ENCODE assay signal across 9 mouse cellular contexts in genomic region chr5:52617711-52618347, GRCm38 (mm10). TPM values are rescaled to one million over a fixed set of nuclear protein-coding genes. Genes with fewer than 3 reads are reported as not detected.
DNase-seq lines count a peak whose midpoint lies in the region; ATAC-seq and TF ChIP-seq lines count a peak whose summit lies in the region.
"Had no signal": no experiment of that assay in that cellular context is flagged by ENCODE, and none has a peak within 500 bp of the region (broad histone marks: within the 10 kb centered on the region; RNA-seq: fewer than 3 reads in every experiment).

No protein-coding gene starts in this region.

- no peak overlapping the region for H3ac ChIP-seq in C2C12 (ENCODE audit: control insufficient read depth, insufficient read length, low read depth)

- intact Hi-C loops in heart, postnatal 14 days (cut with DNase I): no loop called here
- intact Hi-C loops in left cerebral cortex, postnatal 14 days (cut with DNase I): loop anchor here (5.0 kb wide), 1 partner anchor 51 kb away; the partner anchor contains the start of gene Lgi2

- DNase-seq in heart, embryonic 10.5 days (ENCODE audit: low spot score): no peak
- no peak for DNase-seq in heart, postnatal 14 days
- DNase-seq in forebrain, embryonic 14.5 days (ENCODE audit: low spot score): no peak
- no peak for DNase-seq in urinary bladder, postnatal 25 days (ENCODE audit: low spot score)
- no peak for DNase-seq in cerebellum, adult 8-10 months
- DNase-seq in left cerebral cortex, postnatal 14 days (ENCODE audit: low spot score in 2 of 2): no peak

- WGBS in heart, embryonic 10.5 days: 23% methylated on average over 9 of the region's 9 CpGs
- WGBS in forebrain, embryonic 14.5 days: 36% methylated on average over 9 of the region's 9 CpGs
- WGBS in liver, embryonic 15.5 days (ENCODE audit: insufficient replicate concordance): 49% methylated on average over 9 of the region's 9 CpGs

- H3K79me2 ChIP-seq in C2C12 (ENCODE audit: control insufficient read depth, insufficient read depth): no peaks in the 10 kb centered on the region

- no peaks in the 10 kb centered on the region for H3K9me3 ChIP-seq in heart, embryonic 10.5 days
- H3K9me3 ChIP-seq in forebrain, embryonic 14.5 days (replicated peaks; ENCODE audit: control insufficient read depth, low read length): no peaks in the 10 kb centered on the region
- H3K9me3 ChIP-seq in liver, embryonic 15.5 days (replicated peaks): no peaks in the 10 kb centered on the region

- H3K4me2 ChIP-seq in forebrain, embryonic 14.5 days (ENCODE audit: low read length): peak overlapping the region; percentile 75
- 0 out of 2 replicates have a peak overlapping the region, but pooled peaks have one; percentile 55 for H3K4me2 ChIP-seq in liver, embryonic 15.5 days

- no peaks in the 10 kb centered on the region for H3K36me3 ChIP-seq in heart, embryonic 10.5 days
- H3K36me3 ChIP-seq in C2C12 (ENCODE audit: control insufficient read depth, insufficient read depth): no peaks in the 10 kb centered on the region
- H3K36me3 ChIP-seq in forebrain, embryonic 14.5 days (ENCODE audit: control insufficient read depth, insufficient read depth, low read length): no peaks in the 10 kb centered on the region
- H3K36me3 ChIP-seq in liver, embryonic 15.5 days (replicated peaks): no peaks in the 10 kb centered on the region

- peak overlapping the region; percentile 86 for H3K27ac ChIP-seq in heart, embryonic 10.5 days
- peak overlapping the region; percentile 72; the same call in 1 of the 2 replicates for H3K27ac ChIP-seq in forebrain, embryonic 14.5 days (ENCODE audit: low read depth, low read length)
- H3K27ac ChIP-seq in liver, embryonic 15.5 days (replicated peaks): no peak overlapping the region

- no peaks in the 10 kb centered on the region for H3K27me3 ChIP-seq in heart, embryonic 10.5 days (ENCODE audit: insufficient read depth, poor library complexity, severe bottlenecking)
- H3K27me3 ChIP-seq in C2C12 (ENCODE audit: control insufficient read depth, insufficient read depth, insufficient read length): no peaks in the 10 kb centered on the region
- no peaks in the 10 kb centered on the region for H3K27me3 ChIP-seq in forebrain, embryonic 14.5 days (replicated peaks; ENCODE audit: control insufficient read depth, insufficient read depth, low read length)
- H3K27me3 ChIP-seq in liver, embryonic 15.5 days: peaks cover 18% of the 10 kb centered on the region

- peak overlapping the region; percentile 44 for H3K9ac ChIP-seq in forebrain, embryonic 14.5 days (ENCODE audit: low read length)
- no peak overlapping the region for H3K9ac ChIP-seq in liver, embryonic 15.5 days

- peak overlapping the region; percentile 51 for H3K4me3 ChIP-seq in heart, embryonic 10.5 days
- no peak overlapping the region for H3K4me3 ChIP-seq in C2C12 (ENCODE audit: insufficient read depth, poor library complexity, severe bottlenecking)
- peak overlapping the region; percentile 37 for H3K4me3 ChIP-seq in forebrain, embryonic 14.5 days (ENCODE audit: low read depth, low read length)
- no peak overlapping the region for H3K4me3 ChIP-seq in liver, embryonic 15.5 days (replicated peaks)

- ATAC-seq in forebrain, embryonic 14.5 days: peak; percentile 36
- ATAC-seq in liver, embryonic 15.5 days (ENCODE audit: insufficient read depth): no peak

- H3K79me3 ChIP-seq in C2C12 (ENCODE audit: low read depth): no peaks in the 10 kb centered on the region

- H3K4me1 ChIP-seq in heart, embryonic 10.5 days: peaks cover 46% of the 10 kb centered on the region
- peaks cover 12% of the 10 kb centered on the region for H3K4me1 ChIP-seq in forebrain, embryonic 14.5 days (ENCODE audit: control insufficient read depth, insufficient read depth, low read length)
- peaks cover 7% of the 10 kb centered on the region for H3K4me1 ChIP-seq in liver, embryonic 15.5 days (replicated peaks)

- no peak for TF ChIP-seq CTCF in C2C12 (IDR thresholded peaks at IDR 0.05; ENCODE audit: control insufficient read depth, insufficient read depth, insufficient read length)

TF ChIP-seq in C2C12, 6 proteins besides CTCF, POLR2A, EP300 and RAD21:
- TF ChIP-seq FOSL1 (IDR thresholded peaks at IDR 0.05; ENCODE audit: insufficient read depth, low read length, poor library complexity, severe bottlenecking) (no peak), CEBPB (IDR thresholded peaks at IDR 0.05; ENCODE audit: low read depth) (no peak), MAX (IDR thresholded peaks at IDR 0.05) (no peak), MYOD1 (IDR thresholded peaks at IDR 0.05; ENCODE audit: control insufficient read depth, insufficient read length, low read depth) (peak; percentile 75)

RNA-seq across cellular contexts. Expression of gene Lgi2, which starts 51.6 kb away (rescaled TPM):
- polyA plus RNA-seq in heart, embryonic 10.5 days (2016; fragmentation: Nextera tagmentation; extraction: Ambion mirVana): 3.6 and 4.2 TPM in 2 replicates
- total RNA-seq in heart, postnatal 14 days (2021): 1 to 10 TPM in 1 of 2 experiments, under 1 TPM in 1; 0.93 to 1.0 TPM
- polyA plus RNA-seq in C2C12 (2012; fragmentation: generic; extraction: Trizol): 0.01 TPM
- polyA plus RNA-seq in forebrain, embryonic 14.5 days (2014; fragmentation: Nextera tagmentation; extraction: Ambion mirVana): 1.4 and 1.7 TPM in 2 replicates
- 0.37 and 0.41 TPM in 2 replicates for polyA plus RNA-seq in liver, embryonic 15.5 days (2015; fragmentation: Nextera tagmentation; extraction: Ambion mirVana)
- total RNA-seq in left cerebral cortex, postnatal 14 days (2021): 10 to 100 TPM; 48.9 to 57.3 TPM
- total RNA-seq: hematopoietic stem cell, adult 5-6 weeks had no signal

RNA-seq across cellular contexts. Expression of gene Sepsecs, which starts 51.7 kb away (rescaled TPM):
- 7.1 and 8.7 TPM in 2 replicates for polyA plus RNA-seq in heart, embryonic 10.5 days (2016; fragmentation: Nextera tagmentation; extraction: Ambion mirVana)
- total RNA-seq in heart, postnatal 14 days (2021): 1 to 10 TPM; 6.9 to 8.0 TPM
- polyA plus RNA-seq in C2C12 (2012; fragmentation: generic; extraction: Trizol): 3.3 TPM
- polyA plus RNA-seq in forebrain, embryonic 14.5 days (2014; fragmentation: Nextera tagmentation; extraction: Ambion mirVana): 6.8 and 8.2 TPM in 2 replicates
- polyA plus RNA-seq in liver, embryonic 15.5 days (2015; fragmentation: Nextera tagmentation; extraction: Ambion mirVana): 7.8 and 8.3 TPM in 2 replicates
- total RNA-seq in left cerebral cortex, postnatal 14 days (2021): 10 to 100 TPM; 10.0 to 10.7 TPM

Comparison
In these comparisons a context has a peak if more than half of its experiments do, and no peak if none do; other contexts are left out.
1. H3K4me3 ChIP-seq: peak in heart, embryonic 10.5 days (single experiment) and forebrain, embryonic 14.5 days (single experiment); none in C2C12 (single experiment) and liver, embryonic 15.5 days (single experiment).